Mouse (Mus musculus) naive thymus-derived CD4-positive, alpha-beta T cell, adult 2 months (primary cell): Measurements from ENCODE around the gene Serping1.
A peak's percentile ranks its signal among the peaks of the same experiment; 100 is the strongest.
"Not testable (repeated sequence)": the region's sequence is repeated elsewhere in the genome, so short reads cannot be mapped to it uniquely, and the experiment has no call there.

Source experiments
- DNase-seq: peaks from one replicate; pipeline ENCODE4 v3.0.0-alpha.2; 2011; ENCODE audit warnings: low read depth

Gene Serping1

DNA sequence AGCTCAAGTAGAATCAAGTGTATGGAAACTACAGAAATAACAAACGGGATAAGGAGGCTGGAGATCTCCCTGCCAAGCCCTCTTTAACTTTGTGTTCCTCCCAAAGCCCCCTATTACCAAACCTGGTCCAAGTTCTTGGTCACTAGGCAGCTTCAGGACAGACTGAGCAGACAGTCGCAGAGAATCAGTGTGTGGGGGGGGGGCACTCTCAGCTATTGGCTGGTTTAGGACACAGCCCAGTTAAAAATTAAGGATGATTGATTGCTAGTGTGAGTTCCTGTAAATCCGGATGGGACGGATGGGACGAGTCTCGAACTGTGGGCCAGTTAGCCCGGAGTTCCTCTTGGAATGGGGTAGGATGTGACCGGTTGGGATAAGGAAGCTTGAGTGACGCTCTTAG is at the start of gene Serping1:
Gene Serping1, minus strand, starts transcription at position 204 of the 400 bp plus-strand sequence.
- no peak for DNase-seq

- DNase-seq = no peak
Observed at GRCm38 (mm10) chr2:84823237-84823636, 48.0 kb upstream of the Serping1 start.

- DNase-seq = no peak
Observed at GRCm38 (mm10) chr2:84822552-84822951, 47.3 kb upstream of the Serping1 start, which contains the start of gene Smtnl1. Smtnl1 (minus strand) TSS chr2:84822652.

DNA sequence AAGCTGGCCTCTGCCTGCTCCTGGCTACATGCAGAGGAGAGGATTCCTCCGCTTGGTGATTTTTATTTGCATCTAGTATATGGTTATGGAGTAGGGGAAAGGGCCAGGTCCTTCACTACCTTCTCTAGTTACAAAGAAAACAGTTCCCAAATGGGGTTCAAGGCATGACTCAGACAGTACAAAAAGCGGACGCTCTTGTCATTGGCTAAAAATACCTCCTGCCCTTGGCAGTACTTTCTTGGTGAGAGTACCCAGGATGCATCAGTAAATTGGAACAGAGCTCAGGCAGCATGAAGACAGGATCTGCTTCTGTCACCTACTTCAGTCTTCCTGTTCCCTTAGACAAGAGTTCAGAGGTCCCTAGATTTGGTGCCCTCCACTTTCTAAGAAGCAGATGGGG is 44.6 kb upstream of the Serping1 start:
- DNase-seq = no peak

GRCm38 (mm10) chr2:84812676-84813075 is 37.4 kb upstream of the Serping1 start:
- DNase-seq = no peak

GRCm38 (mm10) chr2:84811880-84812279 is 36.6 kb upstream of the Serping1 start:
- no peak for DNase-seq

DNA sequence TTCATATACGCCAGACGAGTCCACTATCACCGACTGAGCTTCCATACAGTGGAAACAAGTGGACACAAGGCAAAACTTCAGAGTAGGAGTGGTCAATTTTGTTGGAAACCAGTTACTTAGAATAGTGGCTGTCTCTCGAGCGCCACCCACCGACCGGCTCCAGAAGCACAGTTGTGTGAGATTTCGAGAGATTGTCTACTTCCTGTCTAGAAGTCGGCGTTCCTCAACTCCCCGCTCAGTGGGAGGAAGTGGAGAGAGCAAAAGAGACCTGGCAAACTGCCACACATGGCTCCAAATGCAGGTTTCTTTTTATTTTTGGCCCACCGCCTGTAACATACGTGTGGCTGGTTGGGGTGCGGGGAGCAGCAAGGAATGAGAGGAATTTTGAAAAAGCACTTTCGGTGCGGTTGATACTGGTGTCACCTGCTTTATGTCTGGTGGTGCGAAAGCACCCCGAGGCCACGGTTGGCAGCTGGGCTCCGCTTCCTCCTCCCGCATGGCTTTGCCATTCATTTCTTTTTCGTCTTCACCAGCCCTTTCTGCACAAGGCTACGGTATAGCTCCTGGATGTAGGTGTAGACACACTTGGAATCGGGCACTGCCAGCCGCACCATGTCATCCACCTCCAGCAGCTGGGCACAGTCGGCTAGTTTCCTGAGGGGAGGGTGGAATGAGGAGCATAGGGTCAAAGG is 35.8 kb upstream of the Serping1 start:
- peak; percentile 88 for DNase-seq

- no peak for DNase-seq
Observed at GRCm38 (mm10) chr2:84810526-84810885, 35.3 kb upstream of the Serping1 start.

- DNase-seq = no peak
Observed at GRCm38 (mm10) chr2:84809330-84809729, 34.1 kb upstream of the Serping1 start.

DNA sequence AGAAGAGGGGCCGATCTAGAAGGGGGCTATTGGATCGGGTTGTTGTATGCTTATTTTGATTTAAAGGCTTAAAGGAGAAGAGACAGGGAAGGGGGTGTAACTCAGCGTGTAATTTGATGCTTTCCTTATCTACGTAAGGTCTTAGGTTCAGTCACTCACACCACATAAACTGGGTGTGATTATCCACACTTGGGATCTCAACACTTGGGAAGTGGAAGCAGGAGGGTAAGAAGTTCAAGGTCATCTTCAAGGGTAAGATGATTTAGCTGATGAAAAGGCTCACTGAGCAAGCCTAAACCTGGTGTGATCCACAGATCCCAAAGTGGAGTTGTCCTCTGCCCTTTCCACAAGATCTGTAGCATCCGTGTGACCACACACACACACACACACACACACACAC is 31.3 kb upstream of the Serping1 start:
- DNase-seq = no peak

GRCm38 (mm10) chr2:84803963-84804362 is 28.7 kb upstream of the Serping1 start:
- no peak for DNase-seq

DNA sequence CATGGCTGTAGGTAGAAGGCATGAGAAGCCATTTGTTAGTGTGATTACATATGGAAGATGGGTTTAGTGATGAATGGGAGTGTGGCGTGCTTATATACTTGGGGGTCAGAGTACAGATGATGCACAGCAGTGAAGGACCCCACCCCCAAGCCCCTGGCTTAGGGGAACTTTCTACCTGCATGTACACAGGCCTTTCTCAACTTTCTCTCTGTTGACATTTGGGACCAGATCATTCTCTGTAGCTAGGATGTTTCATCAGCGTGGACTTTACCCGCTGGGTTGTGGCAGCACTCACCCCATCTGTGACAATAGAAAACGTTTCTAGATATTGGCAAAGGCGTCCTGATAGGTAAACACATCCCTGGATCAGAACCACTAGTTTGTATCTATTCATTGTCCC is 26.0 kb upstream of the Serping1 start:
- DNase-seq = not testable (repeated sequence)

DNA sequence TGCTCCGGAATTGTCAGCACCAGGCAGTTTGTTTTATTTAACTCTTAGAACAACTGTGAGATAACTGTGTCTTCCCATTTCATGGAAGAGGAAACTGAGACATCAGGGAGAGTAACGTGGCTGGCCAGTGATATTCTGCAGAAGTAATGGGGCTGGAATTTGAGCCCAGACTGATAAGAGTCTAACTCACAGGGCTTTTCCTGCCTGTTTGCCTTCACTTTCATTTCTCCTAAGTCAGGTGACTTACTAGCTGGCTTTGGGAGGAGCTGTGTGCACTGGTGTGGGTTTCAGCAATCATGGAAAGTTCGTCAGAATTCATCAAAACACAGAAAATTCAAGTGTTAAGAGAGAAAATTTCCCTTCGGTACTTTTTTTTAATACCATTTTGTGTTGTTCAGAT is 25.1 kb upstream of the Serping1 start:
- DNase-seq = peak; percentile 19

- peak; percentile 81 for DNase-seq
Observed at GRCm38 (mm10) chr2:84799041-84799561, 23.9 kb upstream of the Serping1 start.

- peak; percentile 57 for DNase-seq
Observed at GRCm38 (mm10) chr2:84798493-84798921, 23.3 kb upstream of the Serping1 start, which contains the start of gene Ube2l6. Ube2l6 (plus strand) TSS chr2:84798828.

GRCm38 (mm10) chr2:84797833-84798492 is 22.7 kb upstream of the Serping1 start:
- peak; percentile 77 for DNase-seq

GRCm38 (mm10) chr2:84793871-84794270 is 18.6 kb upstream of the Serping1 start:
- no peak for DNase-seq

- no peak for DNase-seq
Observed at GRCm38 (mm10) chr2:84793154-84793553, 17.9 kb upstream of the Serping1 start.

- no peak for DNase-seq
Observed at GRCm38 (mm10) chr2:84792516-84792915, 17.3 kb upstream of the Serping1 start.

GRCm38 (mm10) chr2:84790418-84790817 is 15.2 kb upstream of the Serping1 start:
- no peak for DNase-seq

DNA sequence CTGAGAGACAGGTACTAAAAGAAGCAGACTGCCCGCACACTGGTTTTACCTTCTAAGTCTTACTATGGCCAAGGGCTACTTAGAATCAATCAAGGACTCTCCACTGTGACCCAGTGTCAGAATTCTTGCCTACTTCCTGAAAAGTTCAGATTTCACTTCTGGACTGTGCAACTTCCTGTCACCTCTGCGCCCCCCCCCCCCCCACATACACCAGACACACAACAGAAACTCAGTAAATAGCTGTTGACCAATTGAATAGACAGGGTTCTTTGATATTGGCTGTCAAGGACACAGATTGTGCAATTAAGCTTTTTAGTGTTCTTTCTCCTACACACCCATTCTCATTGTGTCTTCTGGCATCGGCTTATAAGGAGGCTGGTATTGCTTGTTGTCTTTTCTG is 13.1 kb upstream of the Serping1 start:
- no peak for DNase-seq

DNA sequence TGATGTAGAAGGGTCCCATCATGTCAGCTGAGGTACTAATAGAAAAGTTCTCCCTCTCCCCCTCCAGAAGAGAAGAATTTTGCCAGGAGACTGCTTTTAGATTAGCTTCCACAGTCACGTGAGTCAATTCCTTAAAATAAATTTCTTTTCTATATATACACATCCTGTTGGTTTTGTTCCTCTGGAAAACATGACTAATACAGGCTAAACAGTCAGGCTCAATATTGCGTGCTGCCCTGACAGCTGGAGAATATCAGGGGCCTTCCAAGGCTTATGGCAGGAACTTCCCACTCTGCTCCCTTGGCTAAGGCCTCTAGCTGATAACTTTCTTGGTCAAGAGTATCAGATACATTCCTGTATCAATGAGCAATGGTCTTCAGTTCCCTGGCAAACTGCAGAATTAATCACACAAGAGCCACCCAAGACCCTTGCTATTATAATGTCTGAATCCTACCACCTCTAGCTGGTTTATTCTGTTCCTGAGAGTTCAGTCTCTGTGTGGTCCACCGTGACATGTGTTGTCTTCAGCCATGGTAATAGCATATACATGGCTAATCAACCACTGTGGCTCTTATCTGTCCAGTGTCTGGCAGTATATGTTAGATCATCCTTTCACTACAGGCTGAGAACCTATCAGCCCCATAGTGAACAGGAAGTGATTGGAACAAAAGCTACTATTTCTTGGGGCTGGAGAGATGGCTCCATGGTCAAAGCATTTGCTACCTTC is 8.8 kb upstream of the Serping1 start:
- no peak for DNase-seq

GRCm38 (mm10) chr2:84783315-84783714 is 8.1 kb upstream of the Serping1 start:
- DNase-seq = no peak
